Mouse (Mus musculus) liver, embryonic 11.5 days (tissue): Measurements from ENCODE around the gene Rsg1. TPM values are rescaled to one million over a fixed set of nuclear protein-coding genes. Genes with fewer than 3 reads are reported as not detected.

Source experiments
- ATAC-seq: fragments of 200-750 bp; cut with Nextera tagmentation; replicated peaks from 2 replicates; pipeline ENCODE4 v1.8.0; 2017; ENCODE audit warnings: moderate number of reproducible peaks, mild to moderate bottlenecking, moderate TSS enrichment, moderate library complexity; ENCODE audit not compliant: low FRiP score
- DNase-seq: peaks from one replicate; pipeline ENCODE4 v3.0.0-alpha.2; 2017; ENCODE audit warnings: low spot score
- H3K27ac ChIP-seq: fragments of 300-500 bp; sonication (generic); 2 replicates; pipeline ENCODE4 v1.5.1; 2014; ENCODE audit warnings: mild to moderate bottlenecking, low read depth, low read length, control low read depth
- H3K27me3 ChIP-seq: fragments of 300-500 bp; sonication (generic); replicated peaks from 2 replicates; pipeline ENCODE4 v1.6.1; 2014; ENCODE audit warnings: low read length, mixed read lengths; ENCODE audit not compliant: control insufficient read depth, insufficient read depth
- H3K36me3 ChIP-seq: fragments of 300-500 bp; sonication (generic); 2 replicates; pipeline ENCODE4 v1.6.1; 2014; ENCODE audit warnings: mild to moderate bottlenecking, low read length, moderate library complexity, mixed read lengths; ENCODE audit not compliant: control insufficient read depth, insufficient read depth
- H3K4me1 ChIP-seq: fragments of 300-500 bp; sonication (generic); replicated peaks from 2 replicates; pipeline ENCODE4 v1.6.1; 2014; ENCODE audit warnings: low read length, mixed read lengths; ENCODE audit not compliant: control insufficient read depth, insufficient read depth
- H3K4me2 ChIP-seq: fragments of 300-500 bp; sonication (generic); 2 replicates; pipeline ENCODE4 v1.6.1; 2014; ENCODE audit warnings: mild to moderate bottlenecking, control low read depth, moderate library complexity
- H3K4me3 ChIP-seq: fragments of 300-500 bp; sonication (generic); 2 replicates; pipeline ENCODE4 v1.5.1; 2014; ENCODE audit warnings: low read depth, low read length, control low read depth
- H3K9ac ChIP-seq: fragments of 300-500 bp; sonication (generic); 2 replicates; pipeline ENCODE4 v1.6.1; 2014; ENCODE audit warnings: low read depth, low read length, control low read depth
- H3K9me3 ChIP-seq: fragments of 300-500 bp; sonication (generic); 2 replicates; pipeline ENCODE4 v1.6.1; 2016; ENCODE audit warnings: low read length, inconsistent platforms, mixed read lengths; ENCODE audit not compliant: control insufficient read depth
- WGBS: fragments of 180-500 bp; shearing (Covaris S2); extraction: QIAGEN DNeasy Blood & Tissue Kit; methylation state at CpG from one replicate; pipeline ENCODE4 v1.1.7; 2014; 5-methylcytosine and 5-hydroxymethylcytosine counted together
- polyA plus RNA-seq: library from polyadenylated mRNA; unstranded; fragments of >200 nt; fragmentation: Nextera tagmentation; extraction: Ambion mirVana; gene quantifications from 2 replicates; pipeline ENCODE4 v1.2.1, GENCODE M21; 2014

Gene Rsg1
- polyA plus RNA-seq = 4.5 and 4.6 TPM in 2 replicates

GRCm38 (mm10) chr4:141213770-141214336, at the start of gene Rsg1:
Gene Rsg1, plus strand, starts transcription at chr4:141213956.
- under 1% methylated on average over 24 of the region's 24 CpGs for WGBS
- ATAC-seq (peak; percentile 76), DNase-seq (peak; percentile 95)
- Histone ChIP-seq H3K36me3 (no peaks in the 10 kb centered on the region), H3K27ac (peak within 1 kb of the TSS; percentile 19; the same call in 1 of the 2 replicates), H3K4me3 (peak within 1 kb of the TSS; percentile 66), H3K9me3 (no peaks in the 10 kb centered on the region), H3K4me1 (peaks cover 11% of the 10 kb centered on the region), H3K9ac (peak within 1 kb of the TSS; percentile 70), H3K4me2 (peak within 1 kb of the TSS; percentile 99), H3K27me3 (no peaks in the 10 kb centered on the region)

GRCm38 (mm10) chr4:141165744-141166292, 47.9 kb upstream of the Rsg1 start:
- DNase-seq (no peak), ATAC-seq (no peak)
- Histone ChIP-seq H3K27ac (no peak overlapping the region), H3K27me3 (no peaks in the 10 kb centered on the region), H3K36me3 (peaks cover 11% of the 10 kb centered on the region; the same call in 1 of the 2 replicates), H3K4me2 (no peak overlapping the region), H3K9me3 (no peaks in the 10 kb centered on the region), H3K4me1 (peaks cover 22% of the 10 kb centered on the region), H3K9ac (no peak overlapping the region), H3K4me3 (no peak overlapping the region)
- 72% methylated on average over 8 of the region's 8 CpGs for WGBS

- peaks cover 22% of the 10 kb centered on the region for H3K36me3 ChIP-seq
Measured at GRCm38 (mm10) chr4:141167156-141167555, 46.6 kb upstream of the Rsg1 start.

GRCm38 (mm10) chr4:141172121-141172520, 41.6 kb upstream of the Rsg1 start:
- Histone ChIP-seq H3K9me3 (no peaks in the 10 kb centered on the region), H3K27ac (no peak overlapping the region), H3K9ac (no peak overlapping the region), H3K4me1 (no peaks in the 10 kb centered on the region), H3K4me2 (no peak overlapping the region), H3K27me3 (no peaks in the 10 kb centered on the region), H3K4me3 (no peak overlapping the region), H3K36me3 (peaks cover 25% of the 10 kb centered on the region)
- WGBS = 95% methylated on average over 8 of the region's 8 CpGs
- ATAC-seq (no peak), DNase-seq (no peak)

More at GRCm38 (mm10) chr4:141167156-141167555, 46.6 kb upstream of the Rsg1 start:
- H3K4me2 ChIP-seq = no peak overlapping the region
- 95% methylated on average over 3 of the region's 3 CpGs for WGBS
- no peaks in the 10 kb centered on the region for H3K9me3 ChIP-seq
- no peak overlapping the region for H3K27ac ChIP-seq
- DNase-seq (no peak), ATAC-seq (no peak)
- no peak overlapping the region for H3K4me3 ChIP-seq
- H3K9ac ChIP-seq = no peak overlapping the region
- H3K27me3 ChIP-seq = no peaks in the 10 kb centered on the region
- H3K4me1 ChIP-seq = peaks cover 11% of the 10 kb centered on the region

- Histone ChIP-seq H3K27ac (no peak overlapping the region), H3K4me3 (no peak overlapping the region), H3K9me3 (no peaks in the 10 kb centered on the region), H3K4me2 (no peak overlapping the region), H3K4me1 (no peaks in the 10 kb centered on the region), H3K27me3 (no peaks in the 10 kb centered on the region), H3K9ac (no peak overlapping the region), H3K36me3 (peaks cover 16% of the 10 kb centered on the region)
- no peak for DNase-seq
- WGBS = 81% methylated on average over 5 of the region's 5 CpGs
- no peak for ATAC-seq
Measured at GRCm38 (mm10) chr4:141175783-141176182, 38.0 kb upstream of the Rsg1 start.

GRCm38 (mm10) chr4:141176328-141176838, 37.4 kb upstream of the Rsg1 start:
- no peaks in the 10 kb centered on the region for H3K27me3 ChIP-seq
- H3K36me3 ChIP-seq = peaks cover 17% of the 10 kb centered on the region
- H3K4me1 ChIP-seq = no peaks in the 10 kb centered on the region
- no peak overlapping the region for H3K4me2 ChIP-seq
- 87% methylated on average over 10 of the region's 10 CpGs for WGBS
- no peaks in the 10 kb centered on the region for H3K9me3 ChIP-seq
- no peak overlapping the region for H3K9ac ChIP-seq
- H3K27ac ChIP-seq = no peak overlapping the region
- H3K4me3 ChIP-seq = no peak overlapping the region
- ATAC-seq (no peak), DNase-seq (no peak)

- Histone ChIP-seq H3K4me1 (no peaks in the 10 kb centered on the region), H3K27ac (no peak overlapping the region), H3K4me3 (no peak overlapping the region), H3K36me3 (peaks cover 11% of the 10 kb centered on the region; the same call in 1 of the 2 replicates), H3K9me3 (no peaks in the 10 kb centered on the region), H3K4me2 (no peak overlapping the region), H3K27me3 (no peaks in the 10 kb centered on the region), H3K9ac (no peak overlapping the region)
- no peak for DNase-seq
- no peak for ATAC-seq
- WGBS = 95% methylated on average over 4 of the region's 4 CpGs
Measured at GRCm38 (mm10) chr4:141178500-141178899, 35.3 kb upstream of the Rsg1 start.

- Histone ChIP-seq H3K27ac (no peak overlapping the region), H3K9ac (no peak overlapping the region), H3K36me3 (peaks cover 11% of the 10 kb centered on the region; the same call in 1 of the 2 replicates), H3K4me3 (no peak overlapping the region), H3K9me3 (no peaks in the 10 kb centered on the region), H3K4me2 (no peak overlapping the region), H3K27me3 (no peaks in the 10 kb centered on the region), H3K4me1 (no peaks in the 10 kb centered on the region)
- ATAC-seq = no peak
- WGBS = 85% methylated on average over 8 of the region's 8 CpGs
- no peak for DNase-seq
Measured at GRCm38 (mm10) chr4:141180831-141181230, 32.9 kb upstream of the Rsg1 start.

- Histone ChIP-seq H3K27me3 (no peaks in the 10 kb centered on the region), H3K4me2 (no peak overlapping the region), H3K27ac (no peak overlapping the region), H3K4me1 (peaks cover 9% of the 10 kb centered on the region), H3K9me3 (no peaks in the 10 kb centered on the region), H3K4me3 (no peak overlapping the region), H3K36me3 (peaks cover 8% of the 10 kb centered on the region; the same call in 1 of the 2 replicates), H3K9ac (no peak overlapping the region)
- 94% methylated on average over 6 of the region's 6 CpGs for WGBS
- ATAC-seq (no peak), DNase-seq (no peak)
Measured at GRCm38 (mm10) chr4:141181981-141182380, 31.8 kb upstream of the Rsg1 start.
